Mouse (Mus musculus): ENCODE measurements around the gene Ctsd. TPM values are rescaled to one million over a fixed set of nuclear protein-coding genes. Genes with fewer than 3 reads are reported as not detected.
A peak's percentile ranks its signal among the peaks of the same experiment; 100 is the strongest.

Ctsd gene
- polyA plus RNA-seq, 1 experiment from 2014 or later, result 392 TPM

- Histone ChIP-seq H3K36me3 (peaks cover 12% of the 10 kb centered on the region), H3K4me1 (peaks cover 23% of the 10 kb centered on the region), H3K27ac (no peak overlapping the region), H3K27me3 (peaks cover 43% of the 10 kb centered on the region), H3K4me3 (peak overlapping the region; percentile 41), H3K4me2 (peak overlapping the region; percentile 75), H3K9ac (no peak overlapping the region), H3K9me3 (no peaks in the 10 kb centered on the region)
- ATAC-seq (ENCODE audit: insufficient number of reproducible peaks, low FRiP score, low TSS enrichment, low read depth), result no peak
- 29% methylated on average over 11 of the region's 11 CpGs for WGBS
These were observed 16.5 kb downstream of the Ctsd start for GRCm38 (mm10) chr7:142371398-142371767.

GRCm38 (mm10) chr7:142370937-142371336 lies 16.9 kb downstream of the Ctsd start:
- H3K27me3 ChIP-seq, result peaks cover 43% of the 10 kb centered on the region
- H3K9me3 ChIP-seq, result no peaks in the 10 kb centered on the region
- no peak overlapping the region for H3K9ac ChIP-seq
- peak overlapping the region; percentile 75; the same call in 1 of the 2 replicates for H3K4me2 ChIP-seq
- WGBS, result 85% methylated on average over 18 of the region's 18 CpGs
- H3K36me3 ChIP-seq, result peaks cover 8% of the 10 kb centered on the region
- peaks cover 23% of the 10 kb centered on the region for H3K4me1 ChIP-seq
- peak overlapping the region; percentile 41; the same call in 1 of the 2 replicates for H3K4me3 ChIP-seq
- ATAC-seq (ENCODE audit: insufficient number of reproducible peaks, low FRiP score, low TSS enrichment, low read depth), result no peak
- H3K27ac ChIP-seq, result no peak overlapping the region

GRCm38 (mm10) chr7:142369820-142370219 lies 18.0 kb downstream of the Ctsd start:
- Histone ChIP-seq H3K36me3 (no peaks in the 10 kb centered on the region), H3K27me3 (peaks cover 43% of the 10 kb centered on the region), H3K4me3 (no peak overlapping the region), H3K9me3 (no peaks in the 10 kb centered on the region), H3K4me2 (no peak overlapping the region), H3K4me1 (peaks cover 23% of the 10 kb centered on the region), H3K27ac (no peak overlapping the region), H3K9ac (no peak overlapping the region)
- WGBS, result 70% methylated on average over 6 of the region's 6 CpGs
- ATAC-seq (ENCODE audit: insufficient number of reproducible peaks, low FRiP score, low TSS enrichment, low read depth), result no peak

- Histone ChIP-seq H3K9ac (no peak overlapping the region), H3K27ac (no peak overlapping the region), H3K4me1 (peaks cover 19% of the 10 kb centered on the region), H3K9me3 (no peaks in the 10 kb centered on the region), H3K27me3 (peaks cover 40% of the 10 kb centered on the region), H3K36me3 (no peaks in the 10 kb centered on the region), H3K4me3 (no peak overlapping the region), H3K4me2 (no peak overlapping the region)
- 69% methylated on average over 2 of the region's 2 CpGs for WGBS
- ATAC-seq (ENCODE audit: insufficient number of reproducible peaks, low FRiP score, low TSS enrichment, low read depth), result no peak
These were observed 19.0 kb downstream of the Ctsd start for GRCm38 (mm10) chr7:142368856-142369255.

- Histone ChIP-seq H3K27ac (no peak overlapping the region), H3K9me3 (no peaks in the 10 kb centered on the region), H3K9ac (no peak overlapping the region), H3K36me3 (no peaks in the 10 kb centered on the region), H3K4me2 (no peak overlapping the region), H3K27me3 (no peaks in the 10 kb centered on the region), H3K4me3 (no peak overlapping the region), H3K4me1 (no peaks in the 10 kb centered on the region)
- WGBS, result 71% methylated on average over 4 of the region's 4 CpGs
- no peak for ATAC-seq (ENCODE audit: insufficient number of reproducible peaks, low FRiP score, low TSS enrichment, low read depth)
These were observed 24.7 kb downstream of the Ctsd start for GRCm38 (mm10) chr7:142363107-142363506.

GRCm38 (mm10) chr7:142360743-142361142 lies 27.1 kb downstream of the Ctsd start:
- Histone ChIP-seq H3K4me2 (no peak overlapping the region), H3K9me3 (no peaks in the 10 kb centered on the region), H3K27me3 (no peaks in the 10 kb centered on the region), H3K4me1 (no peaks in the 10 kb centered on the region), H3K27ac (no peak overlapping the region), H3K4me3 (no peak overlapping the region), H3K36me3 (no peaks in the 10 kb centered on the region), H3K9ac (no peak overlapping the region)
- ATAC-seq (ENCODE audit: insufficient number of reproducible peaks, low FRiP score, low TSS enrichment, low read depth), result no peak

GRCm38 (mm10) chr7:142359129-142359528 lies 28.7 kb downstream of the Ctsd start:
- Histone ChIP-seq H3K27me3 (no peaks in the 10 kb centered on the region), H3K9ac (no peak overlapping the region), H3K4me2 (no peak overlapping the region), H3K4me1 (no peaks in the 10 kb centered on the region), H3K27ac (no peak overlapping the region), H3K4me3 (no peak overlapping the region), H3K36me3 (no peaks in the 10 kb centered on the region), H3K9me3 (no peaks in the 10 kb centered on the region)
- 72% methylated on average over 8 of the region's 8 CpGs for WGBS
- no peak for ATAC-seq (ENCODE audit: insufficient number of reproducible peaks, low FRiP score, low TSS enrichment, low read depth)

- Histone ChIP-seq H3K9me3 (no peaks in the 10 kb centered on the region), H3K36me3 (no peaks in the 10 kb centered on the region), H3K4me3 (no peak overlapping the region), H3K4me2 (no peak overlapping the region), H3K27ac (no peak overlapping the region), H3K9ac (no peak overlapping the region), H3K27me3 (no peaks in the 10 kb centered on the region), H3K4me1 (no peaks in the 10 kb centered on the region; the same call in 1 of the 2 replicates)
- WGBS, result 33% methylated on average over 3 of the region's 3 CpGs
- no peak for ATAC-seq (ENCODE audit: insufficient number of reproducible peaks, low FRiP score, low TSS enrichment, low read depth)
These were observed 30.3 kb downstream of the Ctsd start for GRCm38 (mm10) chr7:142357566-142357965.

GRCm38 (mm10) chr7:142354661-142355233 lies 33.1 kb downstream of the Ctsd start:
- Histone ChIP-seq H3K4me2 (no peak overlapping the region), H3K4me3 (no peak overlapping the region), H3K27ac (no peak overlapping the region), H3K36me3 (no peaks in the 10 kb centered on the region), H3K27me3 (no peaks in the 10 kb centered on the region), H3K4me1 (no peaks in the 10 kb centered on the region; the same call in 1 of the 2 replicates), H3K9ac (no peak overlapping the region), H3K9me3 (no peaks in the 10 kb centered on the region)
- ATAC-seq (ENCODE audit: insufficient number of reproducible peaks, low FRiP score, low TSS enrichment, low read depth), result no peak
- WGBS, result 68% methylated on average over 8 of the region's 8 CpGs

GRCm38 (mm10) chr7:142353854-142354253 lies 34.0 kb downstream of the Ctsd start:
- Histone ChIP-seq H3K27me3 (no peaks in the 10 kb centered on the region), H3K9ac (no peak overlapping the region), H3K4me2 (no peak overlapping the region), H3K9me3 (no peaks in the 10 kb centered on the region), H3K4me3 (no peak overlapping the region), H3K4me1 (peaks cover 5% of the 10 kb centered on the region), H3K27ac (no peak overlapping the region), H3K36me3 (no peaks in the 10 kb centered on the region)
- 65% methylated on average over 5 of the region's 5 CpGs for WGBS
- no peak for ATAC-seq (ENCODE audit: insufficient number of reproducible peaks, low FRiP score, low TSS enrichment, low read depth)

- Histone ChIP-seq H3K4me3 (no peak overlapping the region), H3K36me3 (no peaks in the 10 kb centered on the region), H3K27ac (no peak overlapping the region), H3K27me3 (no peaks in the 10 kb centered on the region), H3K4me2 (no peak overlapping the region), H3K9ac (no peak overlapping the region), H3K9me3 (no peaks in the 10 kb centered on the region), H3K4me1 (peaks cover 5% of the 10 kb centered on the region)
- WGBS, result 73% methylated on average over 5 of the region's 5 CpGs
- no peak for ATAC-seq (ENCODE audit: insufficient number of reproducible peaks, low FRiP score, low TSS enrichment, low read depth)
These were observed 36.3 kb downstream of the Ctsd start for GRCm38 (mm10) chr7:142351569-142351968.

GRCm38 (mm10) chr7:142349308-142349961 lies 38.4 kb downstream of the Ctsd start:
- Histone ChIP-seq H3K9ac (no peak overlapping the region), H3K4me3 (no peak overlapping the region), H3K4me2 (no peak overlapping the region), H3K27ac (peak overlapping the region; percentile 43; the same call in 1 of the 2 replicates), H3K36me3 (no peaks in the 10 kb centered on the region), H3K27me3 (no peaks in the 10 kb centered on the region), H3K9me3 (no peaks in the 10 kb centered on the region), H3K4me1 (peaks cover 5% of the 10 kb centered on the region)
- ATAC-seq (ENCODE audit: insufficient number of reproducible peaks, low FRiP score, low TSS enrichment, low read depth), result no peak
- WGBS, result 27% methylated on average over 9 of the region's 9 CpGs
